Mouse (Mus musculus): ENCODE results near the gene Zbtb25. TPM values are rescaled to one million over a fixed set of nuclear protein-coding genes. Genes with fewer than 3 reads are reported as not detected.

Zbtb25 gene
- polyA plus RNA-seq, 1 experiment from 2014 or later: 22.3 TPM

DNA sequence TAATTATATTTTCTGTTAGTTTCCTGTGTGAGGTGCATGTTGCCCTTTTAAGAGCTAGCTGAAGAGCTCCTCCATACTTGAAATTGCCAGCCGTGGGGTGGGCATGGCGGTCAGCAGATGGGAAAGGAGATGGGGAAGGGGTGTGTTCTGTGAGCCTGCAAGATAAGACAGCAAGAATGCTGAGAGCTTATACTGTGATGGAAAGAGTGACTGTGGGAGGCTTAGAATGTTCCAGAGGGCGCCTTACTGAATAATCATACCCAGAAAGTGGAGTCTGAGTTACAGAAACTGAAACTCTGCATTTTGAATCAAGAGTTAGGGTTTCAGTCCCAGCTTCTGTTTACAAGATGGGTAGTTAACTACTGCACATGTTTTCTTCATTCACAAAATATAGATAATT lies 6.1 kb upstream of the Zbtb25 start:
- Histone ChIP-seq H3K9me3 (no peaks in the 10 kb centered on the region), H3K4me1 (peaks cover 51% of the 10 kb centered on the region), H3K9ac (no peak overlapping the region), H3K36me3 (no peaks in the 10 kb centered on the region), H3K4me2 (replicated peaks) (no peak overlapping the region), H3K27ac (no peak overlapping the region), H3K27me3 (no peaks in the 10 kb centered on the region), H3K4me3 (no peak overlapping the region)
- 82% methylated on average over 3 of the region's 3 CpGs for WGBS
- ATAC-seq (ENCODE audit: low FRiP score, low read depth): no peak

DNA sequence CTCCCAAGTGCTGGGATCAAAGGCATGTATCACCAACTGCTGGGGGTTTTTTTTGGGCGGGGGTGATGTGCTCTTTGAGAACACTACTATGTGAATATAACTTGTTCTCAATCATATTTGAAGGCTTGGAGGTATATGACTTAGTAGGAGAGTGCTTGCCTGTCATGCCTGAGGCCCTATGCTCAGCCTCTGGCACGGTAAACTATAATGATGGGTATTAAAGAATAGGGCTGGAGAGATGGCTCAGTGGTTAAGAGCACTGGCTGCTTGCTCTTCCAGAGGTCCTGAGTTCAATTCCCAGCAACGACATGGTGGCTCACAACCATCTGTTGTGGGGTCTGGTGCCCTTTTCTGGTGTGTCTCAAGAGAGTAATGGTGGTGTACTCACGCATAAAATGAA lies 5.5 kb upstream of the Zbtb25 start:
- WGBS: 67% methylated on average over 4 of the region's 4 CpGs
- no peak overlapping the region for H3K9ac ChIP-seq
- H3K9me3 ChIP-seq: no peaks in the 10 kb centered on the region
- peaks cover 47% of the 10 kb centered on the region for H3K4me1 ChIP-seq
- H3K4me2 ChIP-seq (replicated peaks): no peak overlapping the region
- no peaks in the 10 kb centered on the region for H3K27me3 ChIP-seq
- H3K36me3 ChIP-seq: no peaks in the 10 kb centered on the region
- no peak for ATAC-seq (ENCODE audit: low FRiP score, low read depth)
- no peak overlapping the region for H3K4me3 ChIP-seq
- H3K27ac ChIP-seq: no peak overlapping the region

DNA sequence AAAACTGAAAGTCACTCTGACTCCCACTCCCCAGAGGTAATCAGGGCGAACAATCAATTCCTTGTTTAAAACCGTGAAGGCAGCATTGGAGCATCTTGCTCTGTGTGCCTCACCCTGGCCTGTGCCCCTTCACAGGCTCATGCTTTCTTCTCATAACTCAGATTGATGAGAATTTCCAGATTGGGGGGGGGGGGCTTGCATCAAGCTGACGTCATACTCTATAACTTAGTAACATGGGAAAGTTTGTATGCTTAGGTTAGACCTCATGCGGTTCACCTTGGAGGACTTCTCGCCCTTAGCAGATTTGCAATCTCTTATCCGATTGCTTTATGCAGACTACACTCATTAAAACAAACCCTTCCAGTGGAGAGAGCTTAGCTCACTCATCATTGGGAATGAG lies 4.6 kb upstream of the Zbtb25 start:
- Histone ChIP-seq H3K4me3 (no peak overlapping the region), H3K9ac (no peak overlapping the region), H3K4me1 (peaks cover 42% of the 10 kb centered on the region), H3K27ac (no peak overlapping the region), H3K27me3 (no peaks in the 10 kb centered on the region), H3K9me3 (no peaks in the 10 kb centered on the region), H3K36me3 (no peaks in the 10 kb centered on the region), H3K4me2 (replicated peaks) (no peak overlapping the region)
- WGBS: 63% methylated on average over 6 of the region's 6 CpGs
- no peak for ATAC-seq (ENCODE audit: low FRiP score, low read depth)

DNA sequence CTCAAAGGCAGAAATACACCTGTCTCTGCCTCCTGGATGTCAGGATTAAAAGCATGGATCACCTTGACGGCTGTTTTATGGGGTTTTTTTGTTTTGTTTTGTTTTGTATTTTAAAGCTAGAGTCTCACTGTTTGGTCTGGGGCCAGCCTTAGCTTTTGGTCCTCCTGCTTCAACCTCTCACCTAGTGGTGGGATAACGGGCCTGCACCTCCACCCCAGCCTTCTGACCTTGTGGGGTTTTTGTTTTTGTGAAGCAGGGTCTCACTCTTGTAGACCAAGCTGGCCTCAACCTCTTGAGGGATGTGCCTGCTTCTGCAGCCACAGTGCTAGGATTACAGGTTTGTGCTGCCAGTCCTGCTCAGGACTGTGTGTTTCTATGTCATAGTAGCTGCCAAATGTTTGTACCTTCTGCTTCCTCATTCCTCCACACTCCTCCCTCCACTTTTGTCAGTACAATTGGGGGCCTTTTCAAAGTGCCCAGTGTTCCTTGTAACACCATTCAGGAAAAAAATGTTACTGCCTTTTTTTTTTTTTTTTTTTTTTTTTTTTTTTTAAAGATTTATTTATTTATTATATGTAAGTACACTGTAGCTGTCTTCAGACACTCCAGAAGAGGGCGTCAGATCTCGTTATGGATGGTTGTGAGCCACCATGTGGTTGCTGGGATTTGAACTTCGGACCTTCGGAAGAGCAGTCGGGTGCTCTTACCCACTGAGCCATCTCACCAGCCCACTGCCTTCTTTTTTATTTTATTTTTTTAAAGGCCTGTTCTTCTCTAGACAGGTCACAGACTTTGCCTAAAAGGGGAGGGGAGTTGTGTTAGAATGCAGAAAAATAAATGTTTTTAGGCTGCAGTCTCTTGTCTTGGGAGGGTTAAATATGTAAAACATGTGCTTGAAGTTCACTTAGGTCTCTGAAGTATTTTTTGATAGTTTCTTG lies 3.7 kb upstream of the Zbtb25 start:
- WGBS: 73% methylated on average over 5 of the region's 7 CpGs

DNA sequence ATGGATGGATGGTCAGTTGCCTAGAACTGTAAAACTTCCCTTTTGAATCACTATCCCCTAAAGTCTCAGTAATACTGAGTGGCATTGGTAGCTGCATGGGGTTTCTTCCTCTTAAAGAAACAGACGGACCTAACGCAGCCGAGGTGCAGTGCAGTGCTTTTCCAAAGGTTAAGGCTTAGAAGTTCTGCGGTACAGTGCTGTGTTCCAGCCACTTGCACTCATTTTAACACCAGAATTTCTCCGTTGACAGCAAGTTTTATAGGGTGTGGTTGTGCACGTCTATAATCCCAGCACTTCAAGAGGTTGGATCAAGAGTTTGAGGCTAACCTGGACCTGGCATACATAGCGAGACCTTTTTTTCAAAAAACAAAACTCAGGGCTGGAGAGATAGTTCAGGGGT lies 2.6 kb upstream of the Zbtb25 start:
- 25% methylated on average over 7 of the region's 7 CpGs for WGBS
- Histone ChIP-seq H3K27me3 (no peaks in the 10 kb centered on the region), H3K4me1 (peaks cover 51% of the 10 kb centered on the region), H3K36me3 (no peaks in the 10 kb centered on the region), H3K4me2 (replicated peaks) (peak overlapping the region; percentile 92), H3K4me3 (peak overlapping the region; percentile 95), H3K9me3 (no peaks in the 10 kb centered on the region), H3K9ac (peak overlapping the region; percentile 99), H3K27ac (no peak overlapping the region)
- no peak for ATAC-seq (ENCODE audit: low FRiP score, low read depth)

More for the DNA sequence above, 3.7 kb upstream of the Zbtb25 start:
- H3K4me3 ChIP-seq: peak overlapping the region; percentile 95; the same call in 1 of the 2 replicates
- H3K9me3 ChIP-seq: no peaks in the 10 kb centered on the region
- peak overlapping the region; percentile 92 for H3K4me2 ChIP-seq (replicated peaks)
- no peaks in the 10 kb centered on the region for H3K36me3 ChIP-seq
- peaks cover 48% of the 10 kb centered on the region for H3K4me1 ChIP-seq
- H3K27ac ChIP-seq: no peak overlapping the region
- H3K27me3 ChIP-seq: no peaks in the 10 kb centered on the region
- no peak for ATAC-seq (ENCODE audit: low FRiP score, low read depth)
- no peak overlapping the region; the same call in 1 of the 2 replicates for H3K9ac ChIP-seq

DNA sequence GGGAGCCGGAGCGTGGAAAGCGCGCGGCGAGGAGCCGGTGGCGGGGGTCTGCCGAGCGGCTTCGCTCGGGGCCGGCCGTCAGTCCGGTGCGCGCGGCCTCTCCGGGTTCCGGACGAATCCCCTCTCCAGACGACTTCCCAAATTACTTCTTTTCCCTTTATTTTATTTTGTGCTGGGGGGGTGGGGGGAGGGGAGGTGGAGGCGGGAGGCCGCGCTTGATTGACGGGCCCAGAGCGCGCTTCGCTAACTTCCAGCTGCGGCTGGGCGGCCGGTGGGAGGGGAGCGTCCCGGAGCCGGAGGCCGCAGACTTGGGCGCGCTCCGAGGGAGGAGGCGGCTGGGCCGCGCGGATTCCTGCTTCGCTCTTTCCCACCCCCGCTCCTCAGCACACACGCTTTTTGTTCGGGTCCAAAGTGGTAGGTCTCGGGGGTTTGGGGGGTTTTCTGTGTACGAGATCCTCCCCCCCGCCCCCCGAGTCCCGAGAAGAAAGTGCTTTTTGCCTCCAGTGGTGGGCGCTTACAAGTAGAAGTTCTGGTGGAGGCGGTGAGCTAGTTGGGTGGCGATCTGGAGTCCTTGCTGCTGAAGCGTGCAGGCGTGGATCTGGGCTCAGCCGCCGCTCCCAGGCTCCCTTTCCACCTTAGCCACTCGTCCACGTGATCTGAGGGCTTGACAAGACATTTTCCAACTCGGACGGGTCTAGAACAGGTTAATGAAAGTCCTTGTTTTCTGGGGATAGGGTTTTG lies 1.6 kb upstream of the Zbtb25 start:
- peak overlapping the region; percentile 100 for H3K27ac ChIP-seq
- H3K4me3 ChIP-seq: peak overlapping the region; percentile 95
- ATAC-seq (ENCODE audit: low FRiP score, low read depth): peak; percentile 54
- H3K9me3 ChIP-seq: no peaks in the 10 kb centered on the region
- WGBS: under 1% methylated on average over 62 of the region's 63 CpGs
- H3K27me3 ChIP-seq: no peaks in the 10 kb centered on the region
- peak overlapping the region; percentile 92 for H3K4me2 ChIP-seq (replicated peaks)
- H3K4me1 ChIP-seq: peaks cover 60% of the 10 kb centered on the region
- peak overlapping the region; percentile 99 for H3K9ac ChIP-seq
- no peaks in the 10 kb centered on the region for H3K36me3 ChIP-seq

DNA sequence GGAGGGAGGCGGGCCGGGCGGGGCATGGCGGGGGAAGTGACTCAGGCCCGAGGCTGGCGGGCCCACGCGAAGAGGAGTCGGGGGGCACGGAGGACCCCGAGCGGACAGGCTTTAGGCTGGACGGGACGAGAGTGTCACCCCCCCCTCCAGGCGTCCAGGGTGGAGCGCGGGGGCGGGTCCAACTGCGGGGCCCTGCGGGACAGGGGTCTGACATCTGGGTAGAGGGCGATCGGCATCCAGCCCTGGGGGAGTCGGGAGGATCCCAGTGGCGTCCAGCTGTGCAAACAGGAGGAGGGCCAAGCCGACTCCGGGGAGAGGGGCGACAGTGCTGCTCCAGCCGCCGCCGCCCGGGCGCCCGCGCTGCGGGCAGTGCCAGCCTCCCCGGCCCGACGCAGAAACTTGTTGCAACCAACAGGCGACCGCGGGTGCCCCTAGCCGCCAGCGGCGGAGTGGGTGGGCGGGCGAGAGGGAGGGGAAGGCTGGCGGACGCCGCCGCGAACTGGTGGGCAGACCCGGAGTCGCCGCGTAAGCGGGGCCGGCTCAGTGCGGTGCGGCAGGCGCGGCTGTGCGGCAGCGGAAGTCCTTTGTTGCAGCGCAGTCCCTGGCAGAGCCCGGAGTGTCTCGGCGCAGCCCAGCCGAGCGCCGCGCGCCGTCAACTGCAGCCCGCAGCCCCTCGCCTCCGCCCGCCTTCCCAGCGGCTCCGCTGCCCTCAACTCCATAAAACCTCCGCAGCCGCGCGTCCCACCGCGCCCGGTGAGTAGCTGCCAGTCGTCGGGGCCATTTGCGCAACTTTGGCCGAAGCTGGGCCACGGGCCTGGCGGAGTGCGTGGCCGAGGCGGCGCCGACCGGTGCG lies 802 bp upstream of the Zbtb25 start, which contains the start of gene Zbtb1:
Gene Zbtb1, plus strand, starts transcription at position 289 of the 853 bp plus-strand sequence.
- Histone ChIP-seq H3K4me1 (peaks cover 64% of the 10 kb centered on the region), H3K27ac (peak within 1 kb of the TSS; percentile 100), H3K4me3 (peak within 1 kb of the TSS; percentile 95), H3K9me3 (no peaks in the 10 kb centered on the region), H3K36me3 (no peaks in the 10 kb centered on the region), H3K27me3 (no peaks in the 10 kb centered on the region), H3K4me2 (replicated peaks) (peak within 1 kb of the TSS; percentile 92), H3K9ac (peak within 1 kb of the TSS; percentile 99)
- under 1% methylated on average over 81 of the region's 99 CpGs for WGBS
- peak; percentile 48 for ATAC-seq (ENCODE audit: low FRiP score, low read depth)

DNA sequence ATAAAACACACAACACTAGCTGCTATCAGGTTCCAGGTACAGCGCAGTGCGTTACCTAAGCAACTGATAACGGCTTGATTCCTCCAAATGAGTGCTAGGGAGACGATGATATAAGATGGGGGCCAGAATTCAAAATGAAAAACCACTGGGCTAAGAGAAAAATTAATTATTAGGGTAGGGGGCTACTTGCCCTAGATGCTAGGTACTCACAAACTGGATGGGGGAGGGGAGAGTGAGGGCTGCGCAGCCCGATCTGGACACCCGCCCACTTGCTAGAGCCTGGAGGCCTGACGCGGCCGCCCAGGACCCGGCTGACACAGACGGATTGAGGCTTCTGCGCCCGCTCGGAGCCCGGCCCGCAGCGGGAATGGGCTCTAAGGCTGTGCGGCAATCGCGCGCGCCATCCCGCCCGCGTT lies 604 bp downstream of the Zbtb25 start:
- peak; percentile 9; the same call in 1 of the 2 replicates for ATAC-seq (ENCODE audit: low FRiP score, low read depth)
- Histone ChIP-seq H3K4me1 (peaks cover 52% of the 10 kb centered on the region), H3K27me3 (no peaks in the 10 kb centered on the region), H3K4me2 (replicated peaks) (peak overlapping the region; percentile 92), H3K4me3 (peak overlapping the region; percentile 95), H3K36me3 (no peaks in the 10 kb centered on the region), H3K9me3 (no peaks in the 10 kb centered on the region), H3K27ac (peak overlapping the region; percentile 100), H3K9ac (peak overlapping the region; percentile 99)
- 2% methylated on average over 26 of the region's 26 CpGs for WGBS

DNA sequence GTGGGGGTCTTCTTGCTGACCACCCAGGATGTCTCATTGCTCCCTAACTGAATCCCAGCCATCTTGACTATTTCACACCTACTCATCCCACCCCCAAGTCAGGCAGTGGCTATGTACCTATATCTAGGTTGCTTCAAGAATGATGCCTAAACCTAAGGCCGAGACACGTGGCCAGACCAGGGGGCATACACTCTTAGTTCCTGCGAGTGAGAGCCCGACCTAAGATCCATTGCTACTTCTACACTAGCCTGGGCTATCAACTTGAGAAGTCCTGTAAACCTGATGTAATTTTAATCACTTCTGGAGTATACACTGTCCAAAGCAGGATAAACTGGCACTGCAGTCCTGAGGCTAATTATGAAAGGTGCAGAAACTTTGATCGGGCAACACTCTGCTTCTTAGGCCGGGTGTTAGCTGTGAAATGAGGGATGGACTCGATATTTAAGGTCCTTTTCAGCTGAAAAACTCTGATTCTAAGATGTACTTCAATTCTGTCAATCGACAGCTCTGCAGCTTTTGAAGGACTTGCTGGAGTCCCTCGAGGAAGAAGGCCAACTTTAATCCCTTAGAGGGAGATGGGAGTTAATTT lies 1.1 kb downstream of the Zbtb25 start:
- Histone ChIP-seq H3K9me3 (no peaks in the 10 kb centered on the region), H3K36me3 (no peaks in the 10 kb centered on the region), H3K27ac (peak overlapping the region; percentile 100; the same call in 1 of the 2 replicates), H3K4me3 (peak overlapping the region; percentile 95), H3K4me2 (replicated peaks) (peak overlapping the region; percentile 92), H3K27me3 (no peaks in the 10 kb centered on the region), H3K9ac (peak overlapping the region; percentile 99), H3K4me1 (peaks cover 47% of the 10 kb centered on the region)
- WGBS: 5% methylated on average over 9 of the region's 9 CpGs
- ATAC-seq (ENCODE audit: low FRiP score, low read depth): no peak

DNA sequence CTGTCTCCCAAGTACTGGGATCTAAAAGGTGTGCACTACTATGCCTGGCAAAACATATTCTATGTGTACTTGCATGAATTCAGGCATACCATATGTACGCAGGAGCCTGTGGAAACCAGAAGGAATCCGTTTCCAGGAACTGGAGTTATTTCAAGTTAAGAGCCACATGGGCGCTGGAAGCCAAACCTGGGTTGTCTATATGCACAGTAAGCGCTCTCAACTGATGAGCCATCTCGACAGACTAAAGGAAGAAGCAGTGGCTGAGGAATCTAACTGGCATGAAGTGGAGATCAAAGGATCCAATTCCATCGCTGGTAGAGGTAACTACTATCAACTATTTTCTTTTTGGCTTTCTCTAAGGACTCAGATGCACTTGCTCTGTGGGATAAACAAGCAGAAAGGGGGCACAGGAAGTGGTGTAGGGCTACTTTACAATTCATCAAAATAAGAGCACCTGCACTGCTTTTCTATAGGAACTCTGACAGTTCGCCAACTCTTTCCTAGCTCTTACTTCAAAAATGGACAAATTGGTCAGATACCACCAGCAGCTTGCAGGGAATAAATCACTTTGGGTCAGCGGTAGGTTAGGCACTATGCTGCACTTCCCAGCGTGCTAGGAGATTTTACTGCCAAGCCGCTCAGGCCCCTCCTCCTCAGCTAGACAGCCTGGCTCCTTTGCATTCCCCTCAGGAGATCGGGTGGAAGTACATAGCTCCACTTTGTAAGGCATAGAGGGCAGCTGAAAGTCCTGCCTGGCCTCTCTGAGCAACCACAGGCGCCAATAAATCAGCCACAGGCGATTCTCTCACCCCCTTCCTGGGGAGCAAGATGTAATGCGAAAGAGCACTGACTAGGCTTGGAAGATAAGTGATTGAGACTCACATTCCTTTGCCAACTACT lies 2.1 kb downstream of the Zbtb25 start:
- no peak for ATAC-seq (ENCODE audit: low FRiP score, low read depth)

More for the DNA sequence above, 2.1 kb downstream of the Zbtb25 start:
- Histone ChIP-seq H3K9me3 (no peaks in the 10 kb centered on the region), H3K4me2 (replicated peaks) (peak overlapping the region; percentile 92), H3K4me1 (peaks cover 39% of the 10 kb centered on the region), H3K9ac (peak overlapping the region; percentile 99), H3K4me3 (peak overlapping the region; percentile 95), H3K27ac (peak overlapping the region; percentile 100; the same call in 1 of the 2 replicates), H3K27me3 (no peaks in the 10 kb centered on the region), H3K36me3 (no peaks in the 10 kb centered on the region)
- WGBS: 11% methylated on average over 14 of the region's 14 CpGs

Measured in limb, embryonic 13.5 days (tissue).